Comparison of ENCODE assay signal across 8 mouse cellular contexts in the genomic region with DNA sequence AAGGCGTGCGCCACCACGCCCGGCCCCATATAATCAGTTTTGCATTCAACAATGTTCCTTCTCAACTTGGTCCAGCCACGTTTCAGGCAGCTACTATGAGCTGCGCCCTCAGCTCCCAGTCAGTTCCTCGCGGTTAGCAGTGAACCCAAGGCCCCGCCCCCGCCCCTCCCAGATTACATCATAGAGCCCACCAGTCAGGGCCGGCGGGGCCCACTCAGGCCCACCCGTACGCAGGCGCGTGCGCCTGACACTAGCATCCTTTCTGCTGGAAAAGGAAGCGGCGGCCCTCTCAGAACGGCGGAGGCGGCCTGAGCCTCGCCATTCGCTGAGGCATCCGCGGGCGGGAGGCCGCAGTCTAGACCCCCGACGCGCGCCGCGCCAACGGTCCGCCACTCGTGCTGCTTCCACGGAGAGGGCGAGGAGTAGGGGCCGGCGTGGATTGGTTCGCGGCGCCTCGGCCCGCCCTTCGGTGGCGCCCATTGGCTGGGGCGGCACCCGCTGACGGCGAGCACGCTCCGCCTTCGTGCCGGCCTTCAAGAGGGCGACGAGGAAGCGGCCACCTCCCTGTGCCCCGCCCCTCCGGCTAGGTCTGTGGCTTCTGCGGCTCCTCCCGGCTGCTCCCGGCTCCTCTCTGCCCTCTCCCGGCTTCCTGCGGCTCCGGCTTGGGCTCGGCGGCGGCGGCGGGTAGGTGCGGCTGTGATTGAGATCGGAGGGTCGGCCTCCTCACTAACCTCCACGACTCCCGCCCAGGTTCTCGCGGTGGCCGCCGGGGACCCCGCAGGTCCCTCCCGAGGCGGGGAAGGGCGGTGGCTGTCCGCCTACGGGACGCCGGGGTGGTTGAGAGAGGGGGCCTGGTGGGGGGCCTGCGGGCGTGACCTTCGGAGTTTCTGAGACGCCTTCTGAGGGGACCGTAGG. TPM values are rescaled to one million over a fixed set of nuclear protein-coding genes. Genes with fewer than 3 reads are reported as not detected.
A peak's percentile ranks its signal among the peaks of the same experiment; 100 is the strongest.
DNase-seq lines count a peak whose midpoint lies in the region; ATAC-seq and TF ChIP-seq lines count a peak whose summit lies in the region.

Map4 (plus strand) TSS at position 204 of the 915 bp plus-strand sequence.

- H3K79me2 ChIP-seq in heart, adult 2 months (replicated peaks; ENCODE audit: control insufficient read depth, insufficient read depth, low read length), result peaks cover 2% of the 10 kb centered on the region; the same call in 1 of the 2 replicates

- TF ChIP-seq EP300 in heart, adult 2 months (IDR thresholded peaks at IDR 0.05; ENCODE audit: insufficient read depth, low read depth, low read length), result 0 out of 2 replicates have a peak, but pooled peaks have one; percentile 30

- DNase-seq in 3134 (ENCODE audit: extremely low read depth, insufficient read length, low spot score), result peak; percentile 100
- peak; percentile 99 for DNase-seq in adrenal gland, postnatal 36 days
- peak; percentile 98 to 100 for DNase-seq in heart, adult 2 months
- DNase-seq in kidney, adult 8-10 months, result peak; percentile 97 to 98
- DNase-seq in spleen, postnatal 10 days (ENCODE audit: low spot score in 2 of 2), result peak; percentile 88 to 94

- TF ChIP-seq POLR2A in heart, adult 2 months (IDR thresholded peaks at IDR 0.05; ENCODE audit: insufficient read depth, low read depth, low read length), result peak; percentile 82

- no peaks in the 10 kb centered on the region for H3K9me3 ChIP-seq in embryonic facial prominence, embryonic 13.5 days
- no peaks in the 10 kb centered on the region for H3K9me3 ChIP-seq in limb, embryonic 13.5 days
- H3K9me3 ChIP-seq in midbrain, embryonic 16.5 days (replicated peaks; ENCODE audit: control insufficient read depth, low read length, poor library complexity, severe bottlenecking), result no peaks in the 10 kb centered on the region

- under 1% methylated on average over 94 of the region's 94 CpGs for WGBS in embryonic facial prominence, embryonic 13.5 days
- under 1% methylated on average over 89 of the region's 94 CpGs for WGBS in heart, adult 2 months
- WGBS in limb, embryonic 13.5 days, result under 1% methylated on average over 86 of the region's 94 CpGs
- under 1% methylated on average over 72 of the region's 94 CpGs for WGBS in midbrain, embryonic 16.5 days

- H3K27ac ChIP-seq in embryonic facial prominence, embryonic 13.5 days, result peak within 1 kb of the TSS; percentile 95
- peak within 1 kb of the TSS; percentile 96 for H3K27ac ChIP-seq in heart, adult 2 months
- peak within 1 kb of the TSS; percentile 95 for H3K27ac ChIP-seq in limb, embryonic 13.5 days
- H3K27ac ChIP-seq in midbrain, embryonic 16.5 days (ENCODE audit: low read length), result peak within 1 kb of the TSS; percentile 88

- TF ChIP-seq CTCF in heart, adult 2 months (IDR thresholded peaks at IDR 0.05), result peak; percentile 64

- intact Hi-C loops in heart, adult 2 months (cut with DNase I), result loop anchor here (1.0 to 5.0 kb wide), 4 partner anchors 19 to 141 kb away; no protein-coding TSS in a partner anchor

- ATAC-seq in embryonic facial prominence, embryonic 13.5 days (ENCODE audit: insufficient number of reproducible peaks, insufficient read depth, low FRiP score, low TSS enrichment, low read depth), result peak; percentile 97
- ATAC-seq in limb, embryonic 13.5 days (ENCODE audit: low FRiP score, low read depth), result peak; percentile 97
- peak; percentile 99 for ATAC-seq in midbrain, embryonic 16.5 days

- peak within 1 kb of the TSS; percentile 85 for H3K9ac ChIP-seq in embryonic facial prominence, embryonic 13.5 days
- H3K9ac ChIP-seq in heart, adult 2 months (ENCODE audit: low read depth, low read length), result peak within 1 kb of the TSS; percentile 97
- H3K9ac ChIP-seq in limb, embryonic 13.5 days, result peak within 1 kb of the TSS; percentile 84
- peak within 1 kb of the TSS; percentile 92 for H3K9ac ChIP-seq in midbrain, embryonic 16.5 days (ENCODE audit: low read depth, low read length)

- peaks cover 9% of the 10 kb centered on the region for H3K4me1 ChIP-seq in embryonic facial prominence, embryonic 13.5 days
- H3K4me1 ChIP-seq in heart, adult 2 months (ENCODE audit: control insufficient read depth, insufficient read depth, low read length), result peaks cover 11% of the 10 kb centered on the region
- H3K4me1 ChIP-seq in limb, embryonic 13.5 days, result peaks cover 17% of the 10 kb centered on the region
- peaks cover 6% of the 10 kb centered on the region for H3K4me1 ChIP-seq in midbrain, embryonic 16.5 days (ENCODE audit: control insufficient read depth, insufficient read depth, low read length)

- H3K4me3 ChIP-seq in embryonic facial prominence, embryonic 13.5 days, result peak within 1 kb of the TSS; percentile 81
- peak within 1 kb of the TSS; percentile 89 for H3K4me3 ChIP-seq in heart, adult 2 months
- peak within 1 kb of the TSS; percentile 89 for H3K4me3 ChIP-seq in limb, embryonic 13.5 days
- peak within 1 kb of the TSS; percentile 97 for H3K4me3 ChIP-seq in midbrain, embryonic 16.5 days (ENCODE audit: low read depth, low read length)

- H3K27me3 ChIP-seq in embryonic facial prominence, embryonic 13.5 days, result no peaks in the 10 kb centered on the region
- H3K27me3 ChIP-seq in heart, adult 2 months (ENCODE audit: control insufficient read depth, insufficient read depth, low read length), result no peaks in the 10 kb centered on the region
- H3K27me3 ChIP-seq in limb, embryonic 13.5 days, result no peaks in the 10 kb centered on the region
- no peaks in the 10 kb centered on the region for H3K27me3 ChIP-seq in midbrain, embryonic 16.5 days (ENCODE audit: control insufficient read depth, insufficient read depth, low read depth, low read length)

- H3K36me3 ChIP-seq in embryonic facial prominence, embryonic 13.5 days, result no peaks in the 10 kb centered on the region
- peaks cover 8% of the 10 kb centered on the region for H3K36me3 ChIP-seq in heart, adult 2 months (ENCODE audit: control insufficient read depth, insufficient read depth, low read length)
- no peaks in the 10 kb centered on the region for H3K36me3 ChIP-seq in limb, embryonic 13.5 days
- H3K36me3 ChIP-seq in midbrain, embryonic 16.5 days (ENCODE audit: control insufficient read depth, insufficient read depth, low read length), result no peaks in the 10 kb centered on the region

- peak within 1 kb of the TSS; percentile 76 for H3K4me2 ChIP-seq in embryonic facial prominence, embryonic 13.5 days
- H3K4me2 ChIP-seq in limb, embryonic 13.5 days (replicated peaks), result peak within 1 kb of the TSS; percentile 81
- H3K4me2 ChIP-seq in midbrain, embryonic 16.5 days (ENCODE audit: low read length), result peak within 1 kb of the TSS; percentile 89

RNA-seq across cellular contexts. Expression of gene Map4, which starts in this region (rescaled TPM):
- total RNA-seq in adrenal gland, postnatal 36 days (2021), result 10 to 100 TPM; 75.6 to 96.8 TPM
- polyA plus RNA-seq in embryonic facial prominence, embryonic 13.5 days (2015; fragmentation: Nextera tagmentation; extraction: Ambion mirVana), result 58.0 and 61.0 TPM in 2 replicates
- total RNA-seq in heart, adult 2 months (2021), result 100 to 1,000 TPM; 279 to 331 TPM
- 172 and 183 TPM in 2 replicates for polyA plus RNA-seq in heart, adult 2 months (2012; rRNA removed)
- polyA plus RNA-seq in limb, embryonic 13.5 days (2015; fragmentation: Nextera tagmentation; extraction: Ambion mirVana), result 58.2 and 65.5 TPM in 2 replicates
- 211 and 213 TPM in 2 replicates for polyA plus RNA-seq in midbrain, embryonic 16.5 days (2015; fragmentation: Nextera tagmentation; extraction: Ambion mirVana)

Comparison
In these comparisons a context has a peak if more than half of its experiments do, and no peak if none do; other contexts are left out.
1. Peak in every context shown above with its lines: DNase-seq, ATAC-seq, H3K4me3 ChIP-seq and H3K27ac ChIP-seq.